Mouse (Mus musculus) MEL (cell line): ENCODE data around the gene Brca2. TPM values are rescaled to one million over a fixed set of nuclear protein-coding genes. Genes with fewer than 3 reads are reported as not detected.

Experiments used
- DNase-seq: peaks from one replicate; pipeline ENCODE4 v3.0.0; 2011; ENCODE audit warnings: low read depth, low spot score
- H3K27ac ChIP-seq: 2 replicates; pipeline ENCODE4 v1.5.1; 2012; ENCODE audit warnings: low read depth, mild to moderate bottlenecking, control low read depth, low read length, moderate library complexity; ENCODE audit not compliant: control insufficient read depth
- H3K27me3 ChIP-seq, 2 experiments: fragments of 150-350 bp in 1 of 2; sonication (generic) in 1 of 2; 2 replicates each; pipeline ENCODE4 v1.6.1; 2012; ENCODE audit warnings: low read length in 2 of 2, mild to moderate bottlenecking in 2 of 2, improper control_type of control experiment in 1 of 2, moderate library complexity in 1 of 2; ENCODE audit not compliant: insufficient read depth in 2 of 2, control insufficient read depth in 1 of 2
- H3K36me3 ChIP-seq, 2 experiments: 2 replicates each; pipeline ENCODE4 v1.6.1; 2012 to 2014; ENCODE audit warnings: low read length in 2 of 2, improper control_type of control experiment in 1 of 2, inconsistent platforms in 1 of 2, mild to moderate bottlenecking in 1 of 2; ENCODE audit not compliant: insufficient read depth in 2 of 2, control insufficient read depth in 1 of 2
- H3K4me1 ChIP-seq, 2 experiments: fragments of 150-350 bp in 1 of 2; sonication (generic) in 1 of 2; 2 replicates each; pipeline ENCODE4 v1.6.1; 2012; ENCODE audit warnings: low read length in 2 of 2, improper control_type of control experiment in 1 of 2, mild to moderate bottlenecking in 1 of 2; ENCODE audit not compliant: insufficient read depth in 2 of 2, control insufficient read depth in 1 of 2
- H3K4me3 ChIP-seq, 2 experiments: fragments of 150-350 bp in 1 of 2; sonication (generic) in 1 of 2; 2 replicates each; pipeline ENCODE4 v1.5.1; 2012; ENCODE audit warnings: low read depth in 2 of 2, low read length in 2 of 2, mild to moderate bottlenecking in 2 of 2, moderate library complexity in 2 of 2, control low read depth in 1 of 2, improper control_type of control experiment in 1 of 2; ENCODE audit not compliant: control insufficient read depth in 1 of 2, insufficient read depth in 1 of 2
- H3K79me2 ChIP-seq: 2 replicates; pipeline ENCODE4 v1.6.1; 2012; ENCODE audit warnings: mild to moderate bottlenecking, low read length, moderate library complexity; ENCODE audit not compliant: control insufficient read depth, poor library complexity, insufficient read depth
- H3K9ac ChIP-seq: 2 replicates; pipeline ENCODE4 v1.6.1; 2012; ENCODE audit warnings: low read depth, mild to moderate bottlenecking, control low read depth, low read length, moderate library complexity; ENCODE audit not compliant: control insufficient read depth, poor library complexity, severe bottlenecking
- H3K9me3 ChIP-seq: fragments of 150-350 bp; sonication (generic); replicated peaks from 2 replicates; pipeline ENCODE4 v1.6.1; 2012; ENCODE audit warnings: mild to moderate bottlenecking, low read length, improper control_type of control experiment, moderate library complexity; ENCODE audit not compliant: insufficient read depth
- BHLHE40 ChIP-seq: IDR thresholded peaks from 2 replicates; pipeline ENCODE4 v1.6.1; 2012; ENCODE audit warnings: low read depth, mild to moderate bottlenecking, inconsistent platforms, low read length, improper control_type of control experiment, borderline replicate concordance
- CTCF ChIP-seq, 3 experiments: IDR thresholded peaks in 2 of 3; conservative IDR thresholded peaks in 1 of 3; 2 replicates each; pipeline ENCODE4 v1.5.1; 2011 to 2012; ENCODE audit warnings: low read length in 3 of 3, low read depth in 2 of 3, mild to moderate bottlenecking in 2 of 3, improper control_type of control experiment in 1 of 3, inconsistent platforms in 1 of 3, mixed read lengths in 1 of 3, moderate library complexity in 1 of 3; ENCODE audit not compliant: control insufficient read depth in 1 of 3, insufficient read depth in 1 of 3, poor library complexity in 1 of 3, severe bottlenecking in 1 of 3
- EP300 ChIP-seq, 2 experiments: IDR thresholded peaks; 2 replicates each; pipeline ENCODE4 v1.6.1; 2011; ENCODE audit warnings: improper control_type of control experiment in 2 of 2, low read length in 2 of 2, low read depth in 1 of 2, mild to moderate bottlenecking in 1 of 2
- GABPA ChIP-seq: IDR thresholded peaks from 2 replicates; pipeline ENCODE4 v1.6.1; 2012; ENCODE audit warnings: low read depth, mild to moderate bottlenecking, inconsistent platforms, low read length, improper control_type of control experiment, moderate library complexity
- GATA1 ChIP-seq: IDR thresholded peaks from 2 replicates; pipeline ENCODE4 v1.6.1; 2011; ENCODE audit warnings: low read depth, low read length, improper control_type of control experiment
- MAX ChIP-seq: IDR thresholded peaks from 2 replicates; pipeline ENCODE4 v1.6.1; 2011; ENCODE audit warnings: low read length, improper control_type of control experiment
- MEF2A ChIP-seq: IDR thresholded peaks from 2 replicates; pipeline ENCODE4 v1.6.1; 2014; ENCODE audit warnings: low read depth, mild to moderate bottlenecking, inconsistent platforms, low read length, improper control_type of control experiment; ENCODE audit not compliant: poor library complexity, insufficient replicate concordance, severe bottlenecking; ENCODE audit errors: extremely low read depth
- MYC ChIP-seq: IDR thresholded peaks from 2 replicates; pipeline ENCODE4 v1.6.1; 2011; ENCODE audit warnings: low read depth, mild to moderate bottlenecking, low read length, improper control_type of control experiment, moderate library complexity
- POLR2A ChIP-seq, 2 experiments: IDR thresholded peaks; 2 replicates each; pipeline ENCODE4 v1.6.1; 2011 to 2012; ENCODE audit warnings: low read length in 2 of 2, mild to moderate bottlenecking in 2 of 2, control low read depth in 1 of 2, improper control_type of control experiment in 1 of 2, low read depth in 1 of 2, moderate library complexity in 1 of 2; ENCODE audit not compliant: control insufficient read depth in 1 of 2, insufficient read depth in 1 of 2, poor library complexity in 1 of 2
- POLR2AphosphoS5 ChIP-seq: IDR thresholded peaks from 2 replicates; pipeline ENCODE4 v1.6.1; 2012; ENCODE audit warnings: low read depth, borderline replicate concordance, mild to moderate bottlenecking, inconsistent platforms, low read length, moderate library complexity, mixed read lengths
- RAD21 ChIP-seq: IDR thresholded peaks from 2 replicates; pipeline ENCODE4 v1.6.1; 2011; ENCODE audit warnings: mild to moderate bottlenecking, low read depth, low read length, improper control_type of control experiment
- RCOR1 ChIP-seq: IDR thresholded peaks from 2 replicates; pipeline ENCODE4 v1.6.1; 2012; ENCODE audit warnings: low read depth, mild to moderate bottlenecking, inconsistent platforms, low read length, improper control_type of control experiment
- SMC3 ChIP-seq: IDR thresholded peaks from 2 replicates; pipeline ENCODE4 v1.6.1; 2011; ENCODE audit warnings: low read depth, low read length, improper control_type of control experiment
- ZC3H11A ChIP-seq: IDR thresholded peaks from 2 replicates; pipeline ENCODE4 v1.6.1; 2012; ENCODE audit warnings: low read depth, mild to moderate bottlenecking, inconsistent platforms, low read length, improper control_type of control experiment
- ZMIZ1 ChIP-seq: IDR thresholded peaks from 2 replicates; pipeline ENCODE4 v1.6.1; 2012; ENCODE audit warnings: low read depth, mild to moderate bottlenecking, inconsistent platforms, low read length, improper control_type of control experiment, moderate library complexity
- ZNF384 ChIP-seq: IDR thresholded peaks from 2 replicates; pipeline ENCODE4 v1.6.1; 2012; ENCODE audit warnings: low read depth, mild to moderate bottlenecking, inconsistent platforms, low read length, improper control_type of control experiment
- polyA plus RNA-seq, 2 experiments: library from polyadenylated mRNA; stranded (reverse) in 1 of 2; unstranded in 1 of 2; fragments of >175 nt in 1 of 2; fragments of >200 nt in 1 of 2; gene quantifications; 2 replicates each; pipeline versions ENCODE4 v1.2.1 to v1.2.4; 2012; ENCODE audit warnings: low replicate concordance in 2 of 2, low read depth in 1 of 2; ENCODE audit not compliant: insufficient read length in 2 of 2, insufficient read depth in 1 of 2, missing spikeins in 1 of 2
- total RNA-seq: library from RNA; depleted of rRNA; stranded (reverse); fragments of 300-350 nt; gene quantifications from 2 replicates; pipeline ENCODE4 v1.2.3, GENCODE M21; 2012

The Brca2 gene
- total and polyA plus RNA-seq, 3 experiments: 29.8 to 239 (median 53.4) TPM

- Histone ChIP-seq H3K4me3 (no peak overlapping the region), H3K9ac (no peak overlapping the region), H3K27me3 (no peaks in the 10 kb centered on the region), H3K79me2 (no peaks in the 10 kb centered on the region), H3K9me3 (no peaks in the 10 kb centered on the region), H3K36me3 (peaks cover 0 to 6% of the 10 kb centered on the region in 2 experiments; a peak in 1 of 4 replicates), H3K4me1 (no peaks in the 10 kb centered on the region), H3K27ac (no peak overlapping the region)
- DNase-seq: peak; percentile 26
- TF ChIP-seq GABPA (no peak), RCOR1 (no peak), BHLHE40 (no peak), ZC3H11A (peak; percentile 21; the same call in 1 of the 2 replicates), GATA1 (peak; percentile 34; the same call in 1 of the 2 replicates), SMC3 (peak; percentile 51), CTCF (IDR thresholded peaks at IDR 0.05 in 2 of 3, conservative IDR thresholded peaks at IDR 0.05 in 1 of 3; ENCODE audit: control insufficient read depth in 1 of 3, insufficient read depth in 1 of 3, low read depth in 2 of 3, low read length in 3 of 3, poor library complexity in 1 of 3, severe bottlenecking in 1 of 3) (peak in 2 of 3 experiments; percentile 7 to 50; a peak in 2 of 6 replicates), MYC (no peak), ZNF384 (no peak), ZMIZ1 (no peak), RAD21 (peak; percentile 37), MEF2A (no peak)
These were observed 29.2 kb downstream of the Brca2 start for GRCm38 (mm10) chr5:150551637-150552036.

GRCm38 (mm10) chr5:150559519-150560103 is 37.2 kb downstream of the Brca2 start:
- no peaks in the 10 kb centered on the region for H3K79me2 ChIP-seq
- no peaks in the 10 kb centered on the region for H3K9me3 ChIP-seq
- H3K4me1 ChIP-seq: no peaks in the 10 kb centered on the region
- DNase-seq: no peak
- H3K36me3 ChIP-seq: peaks cover 0 to 11% of the 10 kb centered on the region in 2 experiments; a peak in 1 of 4 replicates
- no peak overlapping the region for H3K9ac ChIP-seq
- TF ChIP-seq POLR2A (IDR thresholded peaks at IDR 0.05; ENCODE audit: control insufficient read depth in 1 of 2, insufficient read depth in 1 of 2, low read depth in 1 of 2, low read length in 2 of 2, poor library complexity in 1 of 2) (no peak), MAX (no peak), RAD21 (no peak)
- TF ChIP-seq, all 39 proteins: peak for 0
- Histone ChIP-seq H3K4me3 (no peak overlapping the region), H3K27me3 (no peaks in the 10 kb centered on the region), H3K27ac (no peak overlapping the region)

- Histone ChIP-seq H3K4me3 (no peak overlapping the region), H3K9me3 (no peaks in the 10 kb centered on the region), H3K27ac (no peak overlapping the region), H3K79me2 (no peaks in the 10 kb centered on the region), H3K4me1 (no peaks in the 10 kb centered on the region), H3K27me3 (no peaks in the 10 kb centered on the region), H3K9ac (no peak overlapping the region)
- no peak for DNase-seq
- TF ChIP-seq POLR2AphosphoS5: no peak
- peak; percentile 58 for TF ChIP-seq ZNF384
- no peak for TF ChIP-seq EP300 (IDR thresholded peaks at IDR 0.05; ENCODE audit: low read depth in 1 of 2, low read length in 2 of 2)
- TF ChIP-seq CTCF (IDR thresholded peaks at IDR 0.05 in 2 of 3, conservative IDR thresholded peaks at IDR 0.05 in 1 of 3; ENCODE audit: control insufficient read depth in 1 of 3, insufficient read depth in 1 of 3, low read depth in 2 of 3, low read length in 3 of 3, poor library complexity in 1 of 3, severe bottlenecking in 1 of 3): peak in 1 of 3 experiments; percentile 1; a peak in 1 of 6 replicates
- TF ChIP-seq MYC: no peak
- TF ChIP-seq, all 39 proteins: peak for 2
- H3K36me3 ChIP-seq: peaks cover 0 to 11% of the 10 kb centered on the region in 2 experiments; a peak in 1 of 4 replicates
These were observed 38.4 kb downstream of the Brca2 start for GRCm38 (mm10) chr5:150560851-150561250.
